Mouse (Mus musculus): ENCODE data around the gene Stxbp4.

The Stxbp4 gene

GRCm38 (mm10) chr11:90451506-90451905 lies 186.4 kb downstream of the Stxbp4 start:
- DNase-seq: no peak

- no peak for DNase-seq
These were observed 195.4 kb downstream of the Stxbp4 start for GRCm38 (mm10) chr11:90442462-90442861.

DNA sequence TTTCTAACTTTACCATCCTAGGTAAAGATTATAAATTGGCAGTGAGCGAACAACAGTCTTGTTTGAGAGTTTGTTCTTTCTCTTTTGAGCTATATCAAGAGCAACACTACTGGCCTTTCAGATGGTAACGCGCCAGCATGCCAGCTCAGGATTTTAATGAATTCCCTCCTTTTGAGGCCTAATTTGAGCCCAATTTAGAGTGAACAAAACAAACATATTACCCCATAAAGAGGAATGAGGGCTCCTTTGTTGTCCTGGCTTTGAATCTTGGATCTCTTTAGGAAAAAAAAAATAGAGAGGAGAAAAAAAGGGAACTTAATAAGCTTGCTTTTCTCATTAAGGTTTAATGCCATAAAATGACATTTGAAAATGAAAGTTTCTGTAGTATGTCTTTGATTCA lies 197.0 kb downstream of the Stxbp4 start:
- no peak for DNase-seq

DNA sequence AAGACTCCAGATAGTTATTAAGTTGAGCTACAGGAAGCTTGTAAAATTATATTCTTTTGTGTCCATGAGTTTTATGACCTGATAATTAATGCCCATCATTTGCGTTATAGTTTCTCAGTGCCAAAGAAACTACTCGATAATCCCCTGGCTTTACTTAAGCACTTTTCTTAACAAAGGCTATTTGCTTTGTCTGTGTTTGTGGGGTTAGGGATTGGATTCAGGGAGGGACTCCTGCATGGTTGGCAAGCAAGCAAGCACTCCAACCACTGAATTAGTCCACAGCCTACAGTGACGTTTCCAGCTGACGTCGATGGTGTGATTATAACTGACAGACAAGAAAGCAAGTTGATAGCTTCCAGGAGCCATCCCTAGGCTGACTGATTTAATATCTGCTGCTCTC lies 199.1 kb downstream of the Stxbp4 start:
- DNase-seq: no peak

Data from lung, adult 18-20 months (tissue).